Mouse (Mus musculus) testis, adult 2 months (tissue): ENCODE results near the gene Flt3l. TPM values are rescaled to one million over a fixed set of nuclear protein-coding genes. Genes with fewer than 3 reads are reported as not detected.
A peak's percentile ranks its signal among the peaks of the same experiment; 100 is the strongest.

Experiments used
- H3K27ac ChIP-seq: fragments of 200-500 bp; 2 replicates; pipeline ENCODE4 v1.5.1; 2012; ENCODE audit warnings: low read depth, low read length; ENCODE audit not compliant: control insufficient read depth, insufficient read depth
- H3K27me3 ChIP-seq: fragments of 200-500 bp; 2 replicates; pipeline ENCODE4 v1.6.1; 2012; ENCODE audit warnings: mild to moderate bottlenecking, low read length, moderate library complexity; ENCODE audit not compliant: control insufficient read depth, insufficient read depth
- H3K36me3 ChIP-seq: fragments of 200-500 bp; 2 replicates; pipeline ENCODE4 v1.6.1; 2012; ENCODE audit warnings: mild to moderate bottlenecking, low read length; ENCODE audit not compliant: control insufficient read depth, insufficient read depth
- H3K4me1 ChIP-seq: fragments of 200-500 bp; 2 replicates; pipeline ENCODE4 v1.6.1; 2012; ENCODE audit warnings: low read length; ENCODE audit not compliant: control insufficient read depth, insufficient read depth
- H3K4me3 ChIP-seq: fragments of 200-500 bp; 2 replicates; pipeline ENCODE4 v1.5.1; 2012; ENCODE audit warnings: low read depth, mild to moderate bottlenecking, low read length, moderate library complexity, mixed read lengths; ENCODE audit not compliant: control insufficient read depth
- CTCF ChIP-seq: fragments of 200-500 bp; IDR thresholded peaks from 2 replicates; pipeline ENCODE4 v1.5.1; 2012; ENCODE audit warnings: low read depth, mild to moderate bottlenecking, inconsistent platforms, low read length, moderate library complexity; ENCODE audit not compliant: control insufficient read depth, insufficient read depth, insufficient replicate concordance
- POLR2A ChIP-seq: fragments of 200-500 bp; IDR thresholded peaks from 2 replicates; pipeline ENCODE4 v1.6.1; 2012; ENCODE audit warnings: low read depth, mild to moderate bottlenecking, inconsistent platforms, low read length, moderate library complexity; ENCODE audit not compliant: control insufficient read depth
- polyA plus RNA-seq: library from polyadenylated mRNA; depleted of rRNA; stranded (reverse); fragments of >200 nt; gene quantifications from 2 replicates; pipeline ENCODE4 v1.2.3, GENCODE M21; 2012

Flt3l gene
- polyA plus RNA-seq, 1 experiment, result 3.9 TPM

GRCm38 (mm10) chr7:45107052-45107645, 29.1 kb downstream of the Flt3l start:
- Histone ChIP-seq H3K27me3 (no peaks in the 10 kb centered on the region), H3K4me3 (no peak overlapping the region), H3K4me1 (no peaks in the 10 kb centered on the region), H3K27ac (no peak overlapping the region), H3K36me3 (no peaks in the 10 kb centered on the region)
- TF ChIP-seq CTCF (no peak), POLR2A (no peak)

DNA sequence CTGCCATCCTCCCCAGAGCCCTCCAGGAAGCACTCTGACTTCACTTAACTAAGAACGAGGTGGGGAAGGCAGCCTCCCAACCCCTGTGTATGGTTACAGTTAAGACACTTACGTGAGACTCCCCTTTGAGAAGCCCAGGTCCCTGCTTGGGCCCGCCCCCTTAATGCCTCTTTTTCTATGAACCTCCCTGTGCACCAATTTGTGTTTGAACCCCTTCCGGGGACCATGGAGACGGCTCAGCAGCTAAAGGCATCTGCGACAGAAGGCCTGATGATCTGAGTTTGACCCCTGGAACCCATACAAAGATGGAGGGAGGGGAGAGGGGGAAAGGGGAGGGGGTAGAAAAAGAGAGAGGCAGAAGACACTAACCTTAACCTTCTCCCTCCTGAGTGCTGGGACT, 29.8 kb downstream of the Flt3l start:
- H3K4me1 ChIP-seq, result no peaks in the 10 kb centered on the region
- H3K27ac ChIP-seq, result no peak overlapping the region
- H3K4me3 ChIP-seq, result no peak overlapping the region
- no peaks in the 10 kb centered on the region for H3K27me3 ChIP-seq
- TF ChIP-seq CTCF, result no peak
- no peaks in the 10 kb centered on the region for H3K36me3 ChIP-seq

DNA sequence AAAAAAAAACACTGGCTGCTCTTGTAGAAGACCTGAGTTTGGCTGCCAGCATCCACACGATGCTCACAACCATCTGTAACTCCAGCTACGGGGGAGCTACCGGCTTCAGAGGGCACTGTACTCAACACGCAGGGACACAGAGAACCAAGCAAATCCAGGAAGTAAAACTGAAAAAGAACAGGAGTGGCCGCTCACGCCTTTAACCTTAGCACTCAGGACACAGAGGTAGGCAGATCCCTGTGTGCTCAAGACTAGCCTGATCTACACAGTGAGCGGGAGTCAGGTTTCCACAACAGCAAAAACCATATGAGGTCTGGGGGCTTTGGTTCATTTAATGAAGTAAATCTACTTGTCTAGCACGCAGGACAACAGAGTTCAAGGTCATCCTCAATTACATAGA, 30.7 kb downstream of the Flt3l start:
- H3K27me3 ChIP-seq, result no peaks in the 10 kb centered on the region
- no peak overlapping the region for H3K4me3 ChIP-seq
- no peak overlapping the region for H3K27ac ChIP-seq
- no peaks in the 10 kb centered on the region for H3K4me1 ChIP-seq
- no peaks in the 10 kb centered on the region for H3K36me3 ChIP-seq
- no peak for TF ChIP-seq POLR2A
- TF ChIP-seq CTCF, result no peak

DNA sequence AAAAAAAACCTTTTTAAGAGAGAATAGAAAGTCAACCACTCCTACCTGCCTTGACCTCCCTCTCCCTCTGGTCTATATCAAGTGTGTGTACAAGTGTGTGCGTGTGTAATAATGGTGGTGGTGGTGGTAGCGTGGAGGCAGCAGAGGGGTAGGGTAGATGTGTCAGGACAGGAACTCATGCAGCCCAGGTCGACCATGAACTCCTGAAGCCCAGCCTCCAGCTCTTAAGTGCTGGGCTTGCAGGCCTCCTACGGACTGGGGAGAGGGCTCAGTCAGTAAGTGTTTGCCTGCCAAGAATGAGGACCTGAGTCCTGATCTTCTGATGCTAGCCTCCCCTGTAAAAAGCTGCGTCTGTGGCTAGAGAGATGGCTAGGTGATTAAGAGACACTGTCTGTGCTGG, 31.3 kb downstream of the Flt3l start:
- Histone ChIP-seq H3K36me3 (no peaks in the 10 kb centered on the region), H3K4me3 (no peak overlapping the region), H3K4me1 (no peaks in the 10 kb centered on the region), H3K27me3 (no peaks in the 10 kb centered on the region), H3K27ac (no peak overlapping the region)
- TF ChIP-seq POLR2A, result no peak
- no peak for TF ChIP-seq CTCF

DNA sequence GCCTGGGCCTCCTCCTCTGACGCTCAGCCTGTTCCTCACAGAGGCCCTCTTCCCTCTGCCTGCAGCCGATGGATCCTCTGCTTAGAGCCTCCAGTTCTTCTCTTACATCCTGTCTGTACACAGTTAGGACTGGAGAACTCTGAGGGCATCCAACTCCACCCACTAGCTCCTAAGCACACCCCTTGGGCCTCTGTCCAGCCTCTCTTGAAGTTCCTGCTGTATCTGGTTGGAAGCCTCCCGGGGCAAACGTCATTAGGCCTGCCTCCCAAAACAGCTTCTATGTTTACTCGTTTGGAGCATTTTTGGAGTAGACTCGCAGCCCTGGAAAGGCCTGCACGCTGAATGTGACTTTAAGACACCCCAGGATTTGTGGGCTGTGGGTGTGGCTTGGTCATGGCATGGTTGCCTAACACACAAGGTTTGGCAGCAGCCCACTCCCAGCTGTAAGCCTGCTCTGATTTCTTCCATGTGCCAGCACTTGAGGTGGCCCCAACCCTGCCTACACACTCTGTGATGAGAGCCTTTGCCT, 32.5 kb downstream of the Flt3l start, which contains the start of gene Fcgrt:
Gene Fcgrt, minus strand, starts transcription at position 200 of the 529 bp plus-strand sequence.
- H3K27ac ChIP-seq, result peak within 1 kb of the TSS; percentile 84
- TF ChIP-seq POLR2A (0 out of 2 replicates have a peak, but pooled peaks have one; percentile 16), CTCF (no peak)

GRCm38 (mm10) chr7:45102940-45103585, 33.2 kb downstream of the Flt3l start:
- peak overlapping the region; percentile 84 for H3K27ac ChIP-seq
- TF ChIP-seq POLR2A (no peak), CTCF (no peak)
- H3K36me3 ChIP-seq, result no peaks in the 10 kb centered on the region
- peak overlapping the region; percentile 70 for H3K4me3 ChIP-seq
- H3K27me3 ChIP-seq, result no peaks in the 10 kb centered on the region
- H3K4me1 ChIP-seq, result no peaks in the 10 kb centered on the region

More for the DNA sequence above, 32.5 kb downstream of the Flt3l start, which contains the start of gene Fcgrt:
- Histone ChIP-seq H3K36me3 (no peaks in the 10 kb centered on the region), H3K27me3 (no peaks in the 10 kb centered on the region), H3K4me3 (peak within 1 kb of the TSS; percentile 70), H3K4me1 (no peaks in the 10 kb centered on the region)

DNA sequence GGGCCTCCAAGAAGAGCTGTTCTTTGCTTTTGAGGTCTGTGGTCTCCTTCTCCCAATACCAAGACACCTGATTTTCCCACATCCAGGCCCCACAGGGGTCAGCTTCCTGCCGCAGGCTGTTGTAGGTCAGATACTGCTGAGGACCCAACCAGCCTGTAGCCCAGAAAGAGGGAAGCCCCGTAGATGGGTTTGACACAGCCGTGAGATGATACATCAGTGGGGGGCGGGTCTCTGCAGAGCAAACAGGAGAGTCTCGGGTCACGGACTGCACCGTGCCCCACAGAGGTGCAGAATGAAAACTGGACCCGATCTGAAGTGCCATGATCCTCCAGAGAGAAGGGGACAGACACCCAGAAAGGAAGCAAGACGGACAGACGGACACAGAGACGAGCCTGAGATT, 33.8 kb downstream of the Flt3l start:
- TF ChIP-seq CTCF, result no peak
- no peak for TF ChIP-seq POLR2A
- no peak overlapping the region for H3K4me3 ChIP-seq

DNA sequence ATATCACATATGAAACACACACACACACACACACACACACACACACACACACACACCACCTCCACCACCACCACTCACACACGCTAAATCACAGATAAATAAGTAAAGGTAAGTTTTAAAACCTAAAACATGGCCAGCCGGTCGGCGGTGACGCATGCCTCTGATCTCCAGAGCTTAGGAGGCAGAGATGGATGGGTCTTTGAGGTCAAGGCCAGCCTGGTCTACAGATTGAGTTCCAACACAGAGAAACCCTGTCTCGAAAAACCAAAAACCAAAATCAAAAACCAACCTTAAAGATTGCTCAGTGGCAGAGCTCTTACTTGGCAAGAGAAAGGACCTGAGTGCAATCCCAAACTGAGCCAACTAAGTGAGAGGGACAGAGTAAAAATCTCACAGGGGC, 36.2 kb downstream of the Flt3l start:
- Histone ChIP-seq H3K4me1 (no peaks in the 10 kb centered on the region), H3K27me3 (no peaks in the 10 kb centered on the region), H3K4me3 (no peak overlapping the region), H3K36me3 (no peaks in the 10 kb centered on the region), H3K27ac (no peak overlapping the region)
- no peak for TF ChIP-seq CTCF
- no peak for TF ChIP-seq POLR2A

More for the DNA sequence above, 33.8 kb downstream of the Flt3l start:
- H3K27ac ChIP-seq, result no peak overlapping the region
- no peaks in the 10 kb centered on the region for H3K27me3 ChIP-seq
- no peaks in the 10 kb centered on the region for H3K36me3 ChIP-seq
- no peaks in the 10 kb centered on the region for H3K4me1 ChIP-seq
